Mouse (Mus musculus) cerebellum, adult 11 months (tissue): ENCODE results near the gene Ccdc167.

ENCODE experiments used
- DNase-seq: peaks from one replicate; pipeline ENCODE4 v3.0.0; 2022

Ccdc167 gene

DNA sequence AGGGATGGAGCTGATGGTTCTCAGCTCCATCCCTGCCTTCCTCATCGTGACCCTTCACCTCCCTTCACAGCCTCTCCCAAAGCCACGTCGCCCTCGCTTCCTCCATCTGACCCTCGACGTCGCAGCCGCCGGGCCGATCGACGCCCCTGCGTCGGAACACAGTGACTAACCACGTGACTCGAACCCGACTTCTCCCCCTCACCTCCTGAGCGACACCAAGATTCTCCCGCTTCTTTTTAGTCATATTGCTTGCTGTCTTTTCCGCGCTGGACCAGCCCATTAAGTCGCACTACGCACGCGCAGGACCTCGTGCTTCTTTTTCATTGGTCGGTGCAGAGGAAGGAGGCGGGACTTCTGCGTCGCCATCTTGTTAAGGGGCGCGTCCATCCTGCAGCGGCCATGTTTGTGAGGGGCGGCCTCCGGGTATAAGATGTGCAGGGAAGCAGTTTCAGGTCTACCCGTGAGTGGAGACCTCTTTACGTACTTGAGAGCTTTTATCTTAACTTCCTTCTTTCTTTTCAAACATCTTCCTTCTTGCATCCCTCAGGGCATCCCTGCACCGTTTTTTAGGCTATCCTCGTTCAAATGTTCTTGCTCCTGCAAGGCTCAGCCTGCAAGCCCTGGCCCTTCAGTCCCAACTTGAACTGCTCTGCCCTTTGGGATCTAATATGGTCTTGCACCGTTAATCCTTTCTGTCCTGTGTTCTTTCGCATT lies at the start of gene Ccdc167:
TSS of gene Ccdc167 (minus strand) at position 313 of the 714 bp plus-strand sequence.
- peak; percentile 96 for DNase-seq

DNA sequence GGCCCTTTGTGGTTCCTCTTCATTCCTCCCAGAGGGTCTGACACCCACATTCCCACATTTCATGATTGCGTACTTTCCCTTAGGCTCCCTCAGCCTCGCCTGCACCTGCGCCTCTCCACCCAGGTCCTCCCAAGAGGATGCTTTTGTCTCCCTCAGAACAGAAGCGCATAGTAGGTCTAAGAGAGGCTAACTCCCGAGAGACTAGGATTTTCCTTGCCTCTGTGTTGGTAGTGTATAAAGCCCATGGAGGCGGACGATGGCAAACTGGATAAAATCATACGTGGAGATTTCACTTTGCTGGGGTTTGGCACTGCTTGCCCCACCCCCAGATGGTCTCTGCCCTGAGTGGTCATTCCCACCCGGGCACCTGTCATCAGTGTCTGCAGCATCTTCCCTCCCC lies 48.5 kb upstream of the Ccdc167 start:
- DNase-seq = no peak

DNA sequence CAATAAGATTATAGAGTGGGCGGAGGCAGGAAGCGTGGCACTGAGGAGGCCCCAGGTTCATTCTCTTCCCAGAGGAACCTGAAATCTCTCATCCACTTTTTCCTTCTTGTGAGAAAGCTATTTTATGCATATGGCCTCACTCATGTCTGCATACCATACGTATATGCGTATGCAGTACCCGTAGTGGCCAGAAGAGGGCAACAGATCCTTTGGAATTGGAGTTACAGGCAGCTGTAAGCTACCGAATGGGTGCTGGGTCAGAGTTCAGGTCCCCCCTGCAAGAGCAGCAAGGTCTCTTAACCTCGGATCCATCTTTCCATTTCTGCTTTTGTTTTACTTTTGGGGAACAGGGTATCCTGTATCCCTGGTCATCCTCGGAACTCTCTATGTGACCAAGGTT lies 45.7 kb upstream of the Ccdc167 start:
- peak; percentile 35 for DNase-seq

DNA sequence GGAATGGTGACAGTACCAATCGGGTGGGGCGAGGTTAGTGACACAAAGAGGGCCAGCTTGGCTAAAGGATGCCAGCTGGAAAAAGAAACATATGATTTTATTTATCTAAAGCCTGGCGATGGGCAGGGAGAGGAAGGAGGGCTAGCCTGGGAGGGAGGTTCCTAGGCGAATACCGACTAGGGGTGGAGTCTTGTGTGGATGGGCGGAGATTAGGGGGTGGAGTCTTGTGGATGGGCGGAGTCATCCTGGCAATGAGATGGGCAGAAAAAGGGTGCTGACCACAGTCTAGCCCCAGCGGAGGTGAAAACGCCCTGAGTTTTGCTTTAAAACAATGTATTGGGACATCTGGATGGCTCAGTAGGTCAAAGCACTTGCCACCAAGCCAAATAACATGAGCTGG lies 45.1 kb upstream of the Ccdc167 start:
- no peak for DNase-seq

DNA sequence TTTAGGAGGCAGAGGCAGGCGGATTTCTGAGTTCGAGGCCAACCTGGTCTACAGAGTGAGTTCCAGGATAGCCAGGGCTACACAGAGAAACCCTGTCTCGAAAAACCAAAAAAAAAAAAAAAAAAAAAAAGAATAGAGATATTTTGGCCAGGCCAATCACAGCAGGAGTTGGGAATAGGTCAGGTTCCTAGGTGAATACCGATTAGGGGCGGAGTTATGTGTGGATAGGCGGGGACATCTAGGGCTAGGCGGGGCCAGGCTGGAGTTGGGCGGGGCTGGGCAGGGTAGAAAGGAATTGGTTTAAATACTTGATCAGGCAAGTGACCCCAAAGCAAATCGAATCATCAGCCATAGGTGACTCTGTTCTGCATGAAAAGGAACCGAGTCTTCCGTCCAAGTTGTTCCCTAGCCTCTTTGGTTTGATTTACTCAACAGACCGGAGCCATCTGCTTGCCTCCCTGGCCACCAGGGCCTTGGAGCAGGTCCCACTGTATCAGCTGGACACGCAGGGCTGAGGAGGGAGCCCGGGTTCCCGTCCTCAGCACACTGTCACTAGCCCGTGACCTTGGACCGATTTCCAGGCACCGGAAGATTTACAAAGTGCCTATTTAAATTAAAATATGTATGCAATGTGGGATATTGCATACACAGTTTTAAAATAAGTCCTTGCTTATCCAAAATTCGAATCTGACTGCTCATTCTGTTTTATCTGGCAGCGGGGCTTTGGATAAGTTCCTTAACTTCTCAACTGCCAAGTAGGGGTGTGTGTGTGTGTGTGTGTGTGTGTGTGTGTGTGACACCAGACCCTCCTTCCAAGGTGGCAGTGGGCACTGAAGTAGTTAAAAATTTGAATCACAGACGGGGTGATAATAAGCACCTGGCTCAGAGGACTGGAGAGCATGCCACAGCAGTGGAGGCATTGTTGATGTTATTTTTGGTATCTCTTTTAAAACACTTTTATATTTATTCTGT lies 43.8 kb upstream of the Ccdc167 start:
- DNase-seq = peak; percentile 88

DNA sequence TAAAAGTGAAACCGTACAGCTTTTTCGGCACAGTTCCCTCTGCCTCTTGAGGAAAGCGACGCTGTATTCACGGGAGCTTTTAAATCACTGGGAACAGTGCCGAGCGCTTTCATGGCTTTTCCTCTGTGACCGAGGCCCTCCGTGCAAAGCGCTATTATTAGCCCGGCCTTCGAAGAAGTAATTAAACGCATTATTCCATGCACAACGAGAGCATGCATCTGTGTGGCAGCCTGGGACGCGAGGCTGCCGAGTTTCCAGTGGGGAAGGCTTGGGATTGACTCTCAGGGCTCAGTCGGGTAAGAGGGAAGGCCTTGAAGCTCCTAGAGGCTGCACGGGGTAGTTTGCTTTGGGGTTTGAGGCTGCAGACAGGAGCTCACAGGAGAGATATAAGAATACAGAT lies 43.1 kb upstream of the Ccdc167 start:
- no peak for DNase-seq

DNA sequence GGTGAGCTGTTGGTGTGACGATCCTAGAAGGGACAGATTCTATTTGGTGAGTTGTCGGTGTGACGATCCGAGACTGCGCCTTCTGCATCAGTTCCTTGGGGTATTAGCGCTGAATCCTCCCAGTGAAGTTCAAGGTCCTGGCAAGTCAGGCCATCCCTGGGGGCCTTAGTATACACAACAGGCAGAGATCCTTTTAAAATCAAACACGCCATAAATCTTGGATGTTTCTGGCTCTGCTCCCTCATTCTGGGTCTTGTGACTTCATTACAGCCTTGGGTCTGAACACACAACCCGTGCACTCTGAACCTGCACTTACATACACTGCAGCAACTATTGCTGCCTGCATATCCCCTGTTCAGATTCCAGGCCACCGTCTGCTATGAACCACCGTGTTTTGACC lies 39.5 kb upstream of the Ccdc167 start:
- no peak for DNase-seq

DNA sequence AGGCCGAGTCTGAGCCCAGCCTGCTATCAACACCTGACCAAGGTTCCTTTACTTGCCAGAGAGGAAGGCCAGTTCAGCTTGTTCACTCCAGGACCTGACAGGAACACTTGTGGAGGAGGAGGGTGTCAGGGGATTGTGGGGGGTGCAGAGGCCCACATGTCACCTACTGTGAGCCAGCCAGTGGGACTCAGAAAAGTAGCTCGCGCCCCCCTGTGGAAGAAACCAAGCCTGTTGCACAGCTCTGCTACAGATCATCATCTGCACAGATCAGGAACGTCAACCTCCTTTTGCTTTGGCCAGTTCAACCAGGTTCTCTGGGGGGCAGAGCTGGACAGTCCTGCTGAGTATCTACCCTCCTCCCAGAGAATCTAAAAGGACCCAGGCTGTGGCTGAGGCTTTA lies 37.7 kb upstream of the Ccdc167 start:
- no peak for DNase-seq

DNA sequence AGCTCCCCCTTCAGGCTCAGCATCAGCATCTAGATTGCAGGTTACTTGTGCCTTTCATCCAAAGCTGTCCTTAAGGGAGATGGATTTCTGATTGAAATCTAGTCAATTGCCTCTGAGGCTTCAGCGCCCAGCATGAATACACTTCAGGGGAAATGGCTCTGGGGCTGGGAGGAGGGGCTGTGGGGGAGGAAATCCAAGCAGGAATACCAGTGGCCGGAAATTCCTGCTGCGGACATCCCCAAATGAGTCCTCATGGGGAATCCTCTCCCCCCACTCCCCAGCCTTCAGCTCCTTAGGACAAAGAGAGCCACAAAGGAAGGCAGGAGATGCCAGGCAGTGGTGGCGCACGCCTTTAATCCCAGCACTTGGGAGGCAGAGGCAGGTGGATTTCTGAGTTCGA lies 30.6 kb upstream of the Ccdc167 start:
- no peak for DNase-seq

DNA sequence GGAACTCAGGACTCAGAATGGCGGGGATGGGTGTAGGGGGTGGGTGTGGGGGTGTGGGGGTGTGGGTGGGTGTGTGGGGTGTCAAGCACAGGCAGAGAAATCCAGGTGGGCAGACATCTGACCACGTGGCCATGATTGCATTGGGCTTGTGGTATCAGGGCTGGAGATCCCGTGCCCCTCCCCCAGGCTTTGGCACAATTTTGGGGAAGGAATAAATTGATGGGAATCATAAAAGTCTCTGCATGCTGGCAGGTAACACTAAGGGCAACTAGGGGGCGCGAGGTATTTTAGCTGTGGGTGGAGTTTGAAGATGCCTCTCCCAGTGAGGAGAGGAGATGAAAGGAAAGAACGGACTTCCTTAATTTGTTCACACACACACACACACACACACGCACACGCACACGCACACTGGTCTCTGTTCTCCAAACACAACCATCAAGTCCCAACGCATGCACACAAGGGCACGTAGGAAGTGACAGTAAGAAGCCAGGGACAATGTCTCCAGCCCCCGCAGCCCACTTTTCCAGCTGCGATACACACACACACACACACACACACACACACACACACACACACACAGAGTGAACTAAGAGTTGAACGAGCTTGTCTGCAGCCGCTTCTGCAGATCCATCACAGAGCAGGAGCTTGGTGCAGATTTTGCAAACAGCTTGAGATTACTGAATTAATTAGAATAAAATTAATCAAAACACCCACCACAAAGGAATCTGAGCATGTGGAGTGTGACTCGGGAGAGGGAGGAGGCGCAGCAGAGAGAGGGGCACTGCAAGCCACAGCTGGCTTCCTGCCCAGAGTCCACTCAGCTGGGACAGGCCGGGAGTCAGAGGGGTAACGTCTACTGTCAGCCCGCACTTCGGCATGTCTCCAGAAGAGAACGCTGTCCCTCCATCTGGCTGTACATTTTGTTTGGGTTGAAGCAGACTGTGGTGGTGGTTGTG lies 21.3 kb upstream of the Ccdc167 start:
- DNase-seq = no peak

DNA sequence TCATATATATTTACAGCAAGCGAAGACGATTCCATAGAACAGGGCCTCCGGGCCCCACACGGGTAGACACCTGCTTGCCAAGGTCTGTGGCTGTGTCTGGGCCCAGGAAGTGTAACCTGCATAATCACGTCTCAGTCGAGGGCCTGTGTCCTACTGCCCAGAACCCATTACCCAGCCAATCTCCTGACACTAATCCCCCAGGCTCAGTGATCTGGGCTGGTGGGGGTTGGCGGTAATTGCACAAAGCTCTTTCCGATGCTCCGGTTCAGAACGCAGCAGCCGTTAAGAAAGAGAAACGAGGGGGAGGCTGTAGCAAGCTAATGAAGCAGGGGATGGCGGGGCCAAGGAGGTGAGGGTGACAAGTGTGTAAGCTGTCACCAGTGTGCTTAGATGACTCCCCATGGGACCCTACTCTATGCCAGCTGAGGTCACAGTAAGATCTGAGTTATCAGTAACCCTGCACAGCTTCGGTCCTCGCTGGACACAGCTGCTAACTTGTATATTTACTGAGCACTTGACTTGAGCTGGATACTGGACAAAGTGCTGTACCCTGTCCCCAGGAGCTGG lies 19.7 kb upstream of the Ccdc167 start:
- DNase-seq = no peak

DNA sequence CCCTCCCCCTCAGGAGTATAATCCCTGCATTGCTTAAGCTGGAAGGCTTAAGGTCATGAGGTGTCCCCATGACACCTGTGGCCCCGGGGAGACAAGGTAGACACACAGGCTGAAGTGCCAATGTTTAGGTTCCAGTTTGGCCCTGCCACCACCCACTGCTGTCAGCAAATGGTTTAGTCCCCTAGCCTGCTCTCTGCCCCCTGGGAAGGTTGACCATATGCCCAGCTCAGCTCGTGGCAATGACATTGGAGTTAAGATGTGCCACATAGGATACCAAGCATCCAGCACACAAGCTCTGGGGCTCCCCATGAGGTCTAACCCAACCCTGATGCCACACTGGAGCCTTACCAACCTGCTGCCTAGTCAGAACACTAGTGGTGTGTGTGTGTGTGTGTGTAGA lies 15.7 kb upstream of the Ccdc167 start:
- peak; percentile 23 for DNase-seq

DNA sequence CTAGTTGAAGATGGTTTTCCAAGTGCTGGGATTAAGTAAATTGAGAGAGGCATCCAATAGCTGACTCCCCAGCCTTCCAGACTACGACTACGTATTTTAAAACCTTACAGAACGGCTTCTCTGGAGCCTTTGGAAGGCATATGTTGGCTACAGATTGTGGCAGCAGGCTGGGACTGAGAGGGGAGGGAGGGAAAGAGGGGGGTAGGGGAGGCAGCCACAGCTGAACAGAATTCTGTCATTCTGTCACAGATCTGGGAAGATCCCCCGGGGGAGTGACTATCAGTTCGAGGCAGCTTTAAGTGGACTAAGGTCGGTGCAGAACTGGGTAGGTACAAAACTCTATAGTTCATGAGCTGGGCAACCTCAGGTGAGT lies 15.1 kb upstream of the Ccdc167 start:
- DNase-seq = no peak

DNA sequence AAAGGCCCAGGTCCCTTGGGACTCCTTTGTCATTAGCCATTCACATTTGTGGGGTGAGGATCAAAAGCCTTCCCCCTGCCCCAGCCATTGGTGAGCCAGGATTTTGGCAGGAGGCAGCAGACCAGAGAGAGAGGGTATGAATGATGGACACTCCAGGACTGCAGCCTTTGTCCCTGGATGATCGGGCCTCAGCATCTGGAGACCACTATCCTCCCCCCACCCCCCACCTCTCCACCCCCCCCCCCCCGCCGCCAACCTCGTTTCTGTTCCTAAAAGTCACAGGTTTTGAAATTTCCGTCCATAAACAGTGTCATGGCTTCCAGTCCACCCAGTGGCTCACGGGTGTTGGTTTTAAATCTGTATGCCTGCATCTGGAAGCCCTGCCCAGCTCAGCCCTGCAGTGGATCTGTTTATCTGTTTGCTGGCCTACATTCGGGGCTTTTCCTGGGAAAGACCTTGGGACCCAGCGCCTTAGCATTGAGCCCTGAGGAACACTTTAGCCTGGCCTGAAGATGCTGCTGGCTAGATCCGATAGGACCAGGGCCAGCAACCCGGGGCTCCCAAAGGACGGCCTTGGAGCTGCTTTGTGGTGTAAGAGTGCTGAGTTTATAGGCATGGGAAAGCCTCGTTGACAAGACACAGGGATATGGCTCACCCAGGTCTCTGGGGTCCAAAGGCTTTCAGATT lies 14.6 kb upstream of the Ccdc167 start:
- no peak for DNase-seq

DNA sequence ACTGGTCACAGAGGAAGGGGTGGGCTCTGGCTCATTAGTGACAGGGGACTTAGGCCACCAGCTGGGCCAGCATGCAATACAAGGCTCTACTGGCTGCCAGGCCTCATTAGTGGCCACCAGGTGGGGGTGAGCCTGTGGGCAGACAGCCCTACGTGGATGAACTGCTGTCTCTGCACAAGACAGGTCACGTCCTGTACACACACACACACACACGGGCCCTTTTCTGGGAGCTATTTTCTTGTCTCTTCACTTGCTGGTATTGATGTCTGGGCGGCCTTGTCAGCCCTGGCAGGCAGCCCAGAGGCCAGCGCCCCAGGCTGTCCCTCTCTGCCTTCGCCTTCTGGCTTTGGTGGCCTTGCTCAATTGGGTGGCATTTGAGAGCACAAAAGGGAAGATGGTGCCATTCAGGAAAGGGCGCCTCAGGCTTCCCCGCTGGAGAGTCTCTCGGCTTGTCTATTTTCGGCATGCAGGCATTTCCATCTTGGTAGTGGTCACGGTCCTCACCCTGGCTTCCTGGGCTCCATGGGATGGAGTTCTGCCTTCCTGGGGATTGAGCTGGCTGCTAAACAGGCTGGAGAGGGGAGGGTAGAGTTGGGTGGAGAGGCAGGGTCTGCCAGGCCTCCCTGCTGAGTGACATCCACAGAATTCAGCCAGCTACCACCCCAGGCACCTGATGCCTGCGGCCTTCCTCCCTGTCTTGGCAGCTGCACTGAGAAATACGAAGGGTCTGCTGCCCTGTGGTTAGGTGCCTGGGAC lies 13.8 kb upstream of the Ccdc167 start:
- DNase-seq = peak; percentile 62

DNA sequence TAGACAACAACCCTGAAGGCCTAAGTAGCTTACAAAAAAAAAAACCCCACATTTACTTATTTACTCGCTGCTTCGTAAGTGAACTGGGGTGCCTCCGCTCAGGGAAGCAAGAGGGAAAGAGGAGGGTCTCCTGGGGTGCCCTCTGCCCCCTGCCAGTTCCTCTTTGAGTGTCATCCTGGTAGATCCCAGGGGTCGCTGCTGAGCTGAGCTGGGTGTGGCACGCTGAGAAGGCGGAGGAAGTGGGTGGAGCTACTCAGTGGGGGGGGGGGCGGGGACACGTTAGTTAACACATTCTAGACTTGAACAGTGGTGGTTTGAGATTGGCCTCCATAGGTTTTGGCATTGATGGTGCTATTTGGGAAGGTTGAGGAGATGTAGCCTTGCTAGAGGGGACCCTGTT lies 11.2 kb upstream of the Ccdc167 start:
- DNase-seq = no peak

DNA sequence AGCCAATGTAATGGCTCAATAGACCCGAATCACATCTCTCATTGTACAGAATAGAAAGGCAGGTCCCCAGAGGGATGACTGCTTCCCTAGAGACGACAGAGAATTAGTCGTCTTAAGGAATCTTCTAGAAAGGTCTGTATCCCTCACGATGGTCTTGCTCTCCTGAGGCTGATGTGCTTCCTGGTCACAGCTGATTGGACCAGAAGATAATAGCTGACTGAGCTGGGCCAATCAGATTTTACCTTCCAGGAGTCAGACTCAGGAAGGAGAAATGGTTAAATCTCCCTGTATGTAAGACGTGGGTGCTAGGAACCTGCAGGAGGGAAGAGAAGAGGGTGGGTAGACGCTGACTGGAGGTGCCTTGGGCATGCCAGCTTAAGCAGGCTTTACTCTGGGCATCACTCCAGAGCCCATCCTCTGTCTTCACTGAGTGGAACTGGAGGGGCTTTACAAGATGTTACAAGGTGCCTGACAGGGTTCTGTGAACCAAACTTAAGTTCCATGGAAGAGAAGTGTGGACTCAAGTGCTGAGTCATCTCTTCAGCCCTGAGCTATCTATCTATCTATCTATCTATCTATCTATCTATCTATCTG lies 8.3 kb upstream of the Ccdc167 start:
- DNase-seq = no peak

DNA sequence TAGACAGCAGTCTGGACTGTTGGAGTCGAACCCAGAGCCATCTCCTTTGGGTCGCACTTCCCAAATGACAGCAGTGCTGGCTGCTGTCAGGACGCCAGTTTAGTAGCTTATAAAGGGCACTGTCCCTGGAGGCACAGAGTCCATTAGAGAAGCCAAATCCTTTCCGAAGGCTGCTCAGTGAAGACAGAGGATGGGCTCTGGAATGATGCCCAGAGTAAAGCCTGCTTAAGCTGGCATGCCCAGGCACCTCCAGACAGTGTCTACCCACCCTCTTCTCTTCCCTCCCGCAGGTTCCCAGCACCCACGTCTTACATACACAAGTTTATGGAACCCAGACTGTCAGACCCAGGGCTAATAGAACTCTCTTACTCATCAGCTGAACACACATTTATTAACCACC lies 7.8 kb upstream of the Ccdc167 start:
- DNase-seq = no peak

DNA sequence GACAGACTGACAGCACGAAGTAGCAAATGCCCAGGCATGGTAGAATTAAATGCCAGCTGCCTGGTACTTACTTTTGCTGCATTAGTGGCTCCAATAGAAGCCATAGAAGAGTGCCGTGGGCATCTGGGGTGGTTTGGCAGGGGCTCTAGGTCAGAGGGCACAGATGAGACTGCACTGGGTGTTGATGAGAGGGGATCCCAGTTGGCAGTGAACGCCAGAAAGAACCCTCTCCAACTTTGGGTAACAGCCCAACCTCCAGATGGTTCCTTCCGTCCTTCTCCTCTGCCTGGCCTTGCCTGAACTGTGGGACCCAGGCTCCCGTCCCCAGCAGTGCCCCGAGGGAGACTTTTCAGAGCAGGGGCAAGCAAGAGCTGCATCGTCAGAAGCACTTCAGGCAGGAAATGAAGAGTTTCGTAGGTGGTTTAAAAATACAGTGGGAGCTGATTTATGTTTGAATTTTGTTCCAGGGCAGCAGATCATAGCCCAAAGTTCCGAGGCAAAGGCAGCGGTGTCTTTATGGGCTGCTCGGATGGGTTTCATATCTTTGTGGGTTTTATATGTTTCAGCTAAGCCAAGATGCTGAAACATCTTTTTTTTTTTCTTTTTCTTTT lies 4.0 kb upstream of the Ccdc167 start:
- DNase-seq = no peak
